Mouse (Mus musculus): ENCODE results near the gene Wdr83os.
"Not testable (repeated sequence)": the region's sequence is repeated elsewhere in the genome, so short reads cannot be mapped to it uniquely, and the experiment has no call there.

Wdr83os gene

DNA sequence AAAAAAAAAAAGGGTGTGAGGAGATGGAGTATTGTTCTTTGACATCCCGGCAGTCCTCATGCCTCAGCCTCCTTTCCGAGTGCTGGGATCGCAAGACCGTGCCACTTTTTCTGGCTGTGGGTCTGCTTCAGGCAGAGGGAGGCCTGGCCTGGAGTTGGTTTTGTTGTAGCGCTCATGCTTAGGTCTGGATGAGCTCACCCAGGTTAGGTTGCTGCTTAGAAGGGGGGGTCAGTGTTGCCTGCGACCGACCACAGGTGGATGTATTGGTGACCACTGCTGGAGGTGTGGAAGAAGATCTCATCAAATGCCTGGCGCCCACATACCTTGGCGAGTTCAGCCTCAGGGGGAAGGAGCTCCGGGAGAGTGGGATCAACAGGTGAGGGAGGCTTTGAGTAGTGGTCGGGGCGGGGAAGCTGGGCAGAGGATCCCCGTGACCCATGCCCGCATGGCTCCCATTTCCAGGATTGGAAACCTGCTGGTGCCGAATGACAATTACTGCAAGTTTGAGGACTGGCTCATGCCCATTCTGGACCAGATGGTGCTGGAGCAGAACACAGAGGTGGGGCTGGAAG is 7.4 kb upstream of the Wdr83os start:
- peak; percentile 49 for DNase-seq

DNA sequence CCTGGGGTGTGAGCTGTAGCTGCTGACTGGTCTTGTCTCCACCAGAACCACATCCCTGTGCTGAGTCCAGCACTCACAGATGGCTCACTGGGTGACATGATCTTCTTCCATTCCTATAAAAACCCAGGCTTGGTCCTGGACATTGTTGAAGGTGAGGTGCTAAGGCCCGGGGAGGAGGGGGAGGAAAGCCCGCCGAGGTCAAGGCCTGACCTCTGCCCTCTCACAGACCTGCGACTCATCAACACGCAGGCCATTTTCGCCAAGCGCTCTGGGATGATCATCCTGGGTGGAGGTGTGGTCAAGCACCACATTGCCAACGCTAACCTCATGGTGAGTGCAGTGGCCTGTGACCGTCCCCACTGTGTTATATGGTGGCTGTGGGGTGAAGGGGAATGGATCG is 6.4 kb upstream of the Wdr83os start:
- DNase-seq = peak; percentile 40

DNA sequence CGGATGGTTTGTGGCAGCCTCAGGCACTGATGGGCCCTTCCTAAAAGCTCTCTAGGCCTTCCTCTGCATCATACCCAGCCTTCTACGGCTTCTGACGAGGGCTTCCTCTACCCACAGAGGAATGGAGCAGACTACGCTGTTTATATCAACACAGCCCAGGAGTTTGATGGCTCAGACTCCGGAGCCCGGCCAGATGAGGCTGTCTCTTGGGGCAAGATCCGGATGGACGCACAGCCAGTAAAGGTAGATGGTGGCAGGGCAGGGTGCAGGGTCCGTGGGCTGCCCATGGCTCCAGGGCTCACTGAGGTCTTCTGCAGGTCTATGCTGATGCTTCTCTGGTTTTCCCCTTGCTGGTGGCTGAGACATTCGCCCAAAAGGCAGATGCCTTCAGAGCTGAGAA is 5.9 kb upstream of the Wdr83os start:
- DNase-seq = peak; percentile 23

DNA sequence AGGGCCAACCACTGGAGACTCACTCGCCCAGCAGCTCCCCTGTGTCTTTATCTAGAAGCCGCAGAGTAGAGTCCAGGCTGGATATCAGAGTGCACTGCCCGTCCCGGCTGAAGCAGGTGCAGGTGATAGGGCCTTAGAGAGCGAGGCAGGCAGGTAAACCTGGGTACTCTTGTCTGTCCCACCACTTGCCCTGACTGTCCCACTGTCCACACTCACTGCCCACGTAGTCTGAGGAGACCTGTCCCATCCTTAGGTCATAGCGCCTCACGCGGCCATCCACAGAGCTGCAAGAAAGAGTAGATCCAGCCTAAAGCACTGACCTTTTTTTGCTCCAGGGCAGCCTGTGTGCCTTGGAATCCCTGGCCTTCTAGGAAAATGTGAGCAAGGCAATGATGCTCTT is 4.5 kb upstream of the Wdr83os start:
- peak; percentile 58 for DNase-seq

DNA sequence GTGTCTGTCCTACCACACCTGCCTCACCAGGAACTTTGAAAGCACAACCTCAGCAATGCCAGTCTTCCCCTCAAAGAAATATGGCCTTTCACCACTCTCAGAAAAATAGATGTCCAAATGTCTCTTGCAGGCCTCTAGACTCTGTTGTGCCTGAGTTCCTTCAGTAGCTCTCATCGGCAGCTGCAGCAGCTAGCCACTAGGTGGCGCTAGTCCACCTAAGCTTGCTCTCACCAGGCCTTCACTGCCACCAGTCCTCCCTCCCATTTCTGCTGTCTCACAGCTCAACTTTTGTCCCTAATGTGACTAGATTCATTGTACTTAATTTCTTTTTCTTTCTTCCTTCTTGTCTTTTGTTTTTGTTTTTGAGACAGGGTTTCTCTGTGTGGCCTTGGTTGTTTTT is 3.5 kb upstream of the Wdr83os start:
- peak; percentile 83 for DNase-seq

DNA sequence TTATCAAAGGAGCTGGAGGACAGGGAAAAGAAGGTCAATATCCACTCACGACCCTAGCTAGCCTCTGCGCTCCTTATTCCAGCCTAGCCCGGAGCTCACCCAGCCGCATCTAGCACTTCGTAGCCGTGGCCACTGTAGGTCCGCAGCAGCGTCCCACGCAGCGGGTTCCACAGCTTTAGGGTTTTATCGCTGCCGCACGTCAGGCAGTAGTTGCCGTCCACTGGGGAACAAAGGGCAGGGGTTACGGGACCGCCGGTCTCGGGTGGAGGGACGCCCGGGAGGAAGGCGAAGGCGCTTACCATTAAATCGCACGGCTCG is 367 bp upstream of the Wdr83os start:
- no peak for DNase-seq

DNA sequence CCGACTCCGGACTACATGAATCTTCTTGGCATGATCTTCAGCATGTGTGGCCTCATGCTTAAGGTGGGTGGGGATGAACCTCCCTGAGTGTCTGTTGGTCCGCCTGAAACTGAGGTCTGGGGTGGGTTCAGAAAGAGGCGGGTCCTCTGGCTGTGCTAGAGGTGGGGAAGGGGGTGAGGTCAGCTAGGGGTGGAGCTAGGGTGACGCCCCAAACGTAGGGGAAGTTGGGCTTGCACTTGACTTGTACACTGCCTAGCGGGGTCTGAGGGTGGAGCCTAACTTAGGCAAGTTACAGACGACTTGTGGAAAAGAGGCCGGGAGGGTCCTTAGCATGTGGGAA is 646 bp downstream of the Wdr83os start, which contains the start of gene Wdr83:
Gene Wdr83 (minus strand): TSS at position 91 of the 340 bp plus-strand sequence.
- DNase-seq = no peak

DNA sequence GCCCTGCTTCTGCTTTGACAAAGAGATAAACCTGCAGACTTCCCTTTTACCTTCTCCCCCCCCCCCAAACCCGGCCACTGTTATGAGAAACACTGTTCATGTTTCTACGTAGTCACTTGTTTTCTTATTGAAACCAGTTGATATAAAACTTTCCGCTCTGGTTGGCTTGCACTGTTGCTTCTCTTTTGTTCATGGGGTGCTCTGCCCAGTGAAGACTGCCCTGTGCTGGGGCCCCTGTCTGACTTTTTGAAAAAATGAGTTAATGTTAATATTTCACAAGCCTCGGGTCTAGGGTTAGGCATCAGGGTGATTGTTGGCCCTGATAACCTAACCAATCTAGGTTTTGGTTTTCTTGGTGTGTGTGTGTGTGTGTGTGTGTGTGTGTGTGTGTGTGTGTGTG is 1.6 kb downstream of the Wdr83os start:
- not testable (repeated sequence) for DNase-seq

DNA sequence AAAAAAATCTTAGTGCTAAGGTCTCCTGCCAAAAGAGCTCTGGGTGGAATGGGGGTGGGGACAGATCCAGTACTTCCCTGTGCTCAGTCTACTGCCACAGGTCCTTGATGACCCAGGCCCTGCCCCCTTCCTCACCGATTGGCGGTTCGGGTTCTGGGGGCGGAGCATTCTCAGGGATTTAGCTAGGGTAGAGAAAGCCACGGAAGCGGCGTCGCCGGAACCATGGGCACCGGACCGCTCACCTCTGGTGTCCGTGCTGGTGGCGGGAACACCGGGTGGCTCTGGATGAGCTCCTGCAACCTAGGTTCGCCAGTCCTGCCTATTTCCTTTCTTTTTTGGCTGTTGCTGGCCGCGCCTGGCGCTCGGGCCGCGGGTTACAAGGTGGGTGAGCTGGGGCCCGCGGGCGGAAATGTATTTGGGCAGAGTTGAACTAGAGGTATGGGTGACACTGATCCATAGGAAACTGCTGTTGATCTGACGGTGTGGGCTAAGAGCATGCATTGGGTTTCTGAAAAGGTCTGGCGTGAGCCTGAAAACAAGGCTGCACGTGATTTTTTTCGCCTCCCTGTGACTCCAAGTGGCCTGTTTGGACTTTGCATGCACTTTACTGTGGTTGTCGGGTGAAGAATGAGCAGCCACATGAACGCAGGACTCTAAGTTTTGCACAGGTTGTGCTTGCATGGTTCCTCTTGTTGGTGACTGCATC is 2.7 kb downstream of the Wdr83os start, which contains the start of gene Man2b1:
Gene Man2b1 (plus strand): TSS at position 163 of the 706 bp plus-strand sequence.
- DNase-seq = peak; percentile 88

DNA sequence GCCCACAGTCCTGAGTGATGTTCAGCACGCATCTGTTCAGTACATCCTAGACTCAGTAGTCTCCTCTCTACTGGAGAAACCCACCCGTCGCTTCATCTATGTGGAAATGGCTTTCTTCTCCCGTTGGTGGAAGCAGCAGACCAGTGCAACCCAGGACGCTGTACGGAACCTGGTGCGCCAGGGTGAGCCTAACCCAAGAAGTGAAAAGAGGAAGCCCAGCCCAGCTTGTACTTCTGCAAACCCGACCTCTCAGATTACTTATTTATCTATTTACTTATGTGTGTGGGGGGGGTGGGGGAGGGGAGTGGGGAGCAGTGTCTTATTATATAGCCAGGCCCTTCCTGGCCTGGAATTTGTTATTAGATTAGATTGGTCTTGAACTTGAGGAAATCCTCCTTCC is 4.1 kb downstream of the Wdr83os start:
- DNase-seq = no peak

DNA sequence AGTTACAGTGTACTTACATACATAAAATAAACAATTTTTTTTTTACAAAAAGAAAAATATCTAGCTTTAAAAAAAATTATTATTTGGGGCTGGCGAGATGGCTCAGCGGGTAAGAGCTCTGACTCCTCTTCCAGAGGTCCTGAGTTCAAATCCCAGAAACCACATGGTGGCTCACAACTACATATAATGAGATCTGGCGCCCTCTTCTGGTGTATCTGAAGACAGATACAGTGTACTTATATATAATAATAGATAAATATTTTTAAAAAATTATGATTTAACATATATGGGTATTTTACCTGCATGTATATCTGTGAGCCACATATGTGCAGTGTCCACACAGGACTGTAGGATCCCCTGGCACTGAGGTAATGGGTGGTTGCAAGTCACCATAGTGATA is 5.7 kb downstream of the Wdr83os start:
- DNase-seq = no peak

DNA sequence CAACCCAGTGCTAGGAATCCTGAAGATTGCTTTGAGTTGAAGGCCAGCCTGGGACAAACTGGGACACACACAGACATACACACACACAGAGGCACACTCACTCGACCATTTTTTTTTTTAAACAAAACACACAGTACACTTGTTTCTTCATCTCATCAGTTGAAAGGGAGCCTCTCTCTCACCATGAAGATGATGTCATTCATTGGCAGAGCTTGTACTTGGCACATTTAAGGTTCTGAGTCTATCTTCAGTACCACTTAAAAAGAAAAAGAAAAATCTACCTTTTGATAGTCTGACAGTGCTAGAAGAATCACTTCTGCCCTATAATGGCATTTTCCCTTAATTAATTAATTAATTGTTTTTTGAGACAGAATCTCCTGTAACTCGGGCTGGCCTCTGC is 8.2 kb downstream of the Wdr83os start:
- no peak for DNase-seq

DNA sequence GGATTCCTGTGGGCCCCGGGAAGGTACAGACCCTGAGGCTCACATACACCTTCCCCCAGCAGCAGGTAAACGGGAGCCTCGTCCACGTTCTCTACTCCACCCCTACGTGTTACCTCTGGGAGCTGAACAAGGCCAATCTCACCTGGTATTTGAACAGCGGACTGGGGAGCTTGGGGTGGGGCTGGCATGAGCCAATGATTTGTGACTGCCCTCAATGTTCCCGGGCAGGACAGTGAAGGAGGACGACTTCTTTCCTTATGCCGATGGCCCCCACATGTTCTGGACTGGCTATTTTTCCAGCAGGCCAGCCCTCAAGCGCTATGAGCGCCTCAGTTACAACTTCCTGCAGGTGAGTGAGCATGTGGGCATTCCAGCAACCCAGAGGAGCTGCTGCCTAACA is 10.3 kb downstream of the Wdr83os start:
- no peak for DNase-seq

DNA sequence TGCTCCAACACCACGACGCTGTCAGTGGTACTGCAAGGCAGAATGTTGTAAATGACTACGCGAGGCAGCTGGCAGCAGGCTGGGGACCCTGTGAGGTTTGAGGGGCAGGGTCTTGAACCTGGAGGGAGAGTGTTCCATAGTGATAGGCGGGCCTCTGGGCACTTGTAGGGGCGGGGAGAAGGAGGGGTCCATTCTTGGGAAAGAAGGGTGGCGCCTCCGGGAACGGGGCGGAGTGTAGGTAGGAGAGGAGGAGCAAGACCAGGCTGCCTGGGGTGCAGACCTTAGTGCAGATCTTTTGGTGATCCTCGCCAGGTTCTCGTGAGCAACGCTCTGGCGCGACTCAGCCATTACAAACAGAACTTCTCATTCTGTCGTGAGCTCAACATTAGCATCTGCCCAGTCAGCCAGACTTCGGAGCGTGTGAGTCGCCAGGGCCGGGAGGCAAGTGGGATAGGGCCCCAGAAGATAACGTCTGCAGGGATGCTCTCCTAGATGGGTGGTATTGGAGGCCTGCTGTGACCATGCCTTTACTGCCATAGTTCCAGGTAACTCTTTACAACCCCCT is 11.1 kb downstream of the Wdr83os start:
- DNase-seq = no peak

DNA sequence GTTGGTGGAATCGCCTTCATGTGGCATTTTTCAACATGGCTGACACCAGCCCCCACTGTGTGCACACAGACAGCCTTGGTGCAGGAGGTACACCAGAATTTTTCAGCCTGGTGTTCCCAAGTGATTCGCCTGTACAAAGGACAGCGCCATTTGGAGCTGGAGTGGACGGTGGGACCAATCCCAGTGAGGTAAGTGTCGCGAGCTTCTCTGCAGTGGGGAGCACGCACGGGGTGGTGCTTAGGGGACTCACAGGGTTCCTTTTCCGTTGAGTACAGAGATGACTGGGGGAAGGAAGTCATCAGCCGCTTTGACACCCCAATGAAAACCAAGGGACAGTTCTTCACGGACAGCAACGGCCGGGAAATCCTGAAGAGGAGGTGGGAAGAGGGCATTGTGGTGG is 14.5 kb downstream of the Wdr83os start:
- DNase-seq = no peak

DNA sequence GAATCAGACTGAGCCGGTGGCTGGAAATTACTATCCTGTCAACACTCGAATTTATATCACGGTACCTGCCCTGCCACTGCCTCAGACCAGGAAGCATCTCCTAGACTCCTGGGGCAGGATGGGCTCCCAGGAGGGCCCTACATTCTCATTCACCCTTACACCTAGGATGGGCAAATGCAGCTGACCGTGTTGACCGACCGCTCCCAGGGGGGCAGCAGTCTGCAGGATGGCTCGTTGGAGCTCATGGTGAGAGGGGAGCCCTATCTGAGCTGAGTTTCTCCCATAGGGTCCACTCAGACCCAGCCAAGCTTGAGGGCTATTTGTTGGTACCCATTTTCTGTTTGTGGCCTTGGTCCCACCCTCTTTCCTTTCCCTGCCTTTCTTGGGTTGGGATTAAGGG is 15.0 kb downstream of the Wdr83os start:
- no peak for DNase-seq

DNA sequence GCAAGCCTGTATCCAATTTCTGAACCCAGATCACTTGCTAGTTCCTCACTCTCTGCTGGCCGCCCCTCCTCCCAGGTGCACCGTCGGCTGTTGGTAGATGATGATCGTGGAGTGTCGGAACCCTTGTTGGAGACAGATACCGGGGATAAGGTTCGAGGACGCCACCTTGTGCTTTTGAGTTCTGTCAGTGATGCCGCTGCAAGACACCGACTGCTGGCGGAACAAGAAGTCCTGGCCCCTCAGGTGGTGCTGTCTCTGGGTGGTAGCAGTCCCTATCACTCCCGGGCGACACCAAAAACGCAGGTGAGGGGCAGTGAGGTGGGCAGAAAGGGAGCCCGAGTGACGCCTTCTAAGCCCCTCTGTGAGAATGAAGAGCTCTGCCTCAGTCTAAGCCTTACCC is 15.7 kb downstream of the Wdr83os start:
- DNase-seq = no peak

DNA sequence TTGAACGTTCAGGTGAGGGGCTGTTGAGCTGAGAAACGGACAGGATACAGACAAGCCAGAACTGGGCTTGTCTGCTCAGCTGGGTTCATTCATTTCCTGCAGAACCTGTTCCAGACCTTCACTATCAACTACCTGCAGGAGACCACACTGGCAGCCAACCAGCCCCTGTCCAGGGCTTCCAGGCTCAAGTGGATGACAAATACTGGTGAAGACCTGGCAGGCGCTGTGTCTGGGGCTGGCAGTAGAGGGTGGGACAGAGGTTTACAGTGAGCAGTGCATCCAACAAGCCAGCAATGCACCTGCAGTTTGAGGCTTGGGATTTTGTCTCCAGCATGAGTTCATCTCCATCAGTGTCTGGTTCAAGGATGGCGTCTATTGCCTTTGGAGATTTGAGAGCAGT is 16.3 kb downstream of the Wdr83os start:
- no peak for DNase-seq

DNA sequence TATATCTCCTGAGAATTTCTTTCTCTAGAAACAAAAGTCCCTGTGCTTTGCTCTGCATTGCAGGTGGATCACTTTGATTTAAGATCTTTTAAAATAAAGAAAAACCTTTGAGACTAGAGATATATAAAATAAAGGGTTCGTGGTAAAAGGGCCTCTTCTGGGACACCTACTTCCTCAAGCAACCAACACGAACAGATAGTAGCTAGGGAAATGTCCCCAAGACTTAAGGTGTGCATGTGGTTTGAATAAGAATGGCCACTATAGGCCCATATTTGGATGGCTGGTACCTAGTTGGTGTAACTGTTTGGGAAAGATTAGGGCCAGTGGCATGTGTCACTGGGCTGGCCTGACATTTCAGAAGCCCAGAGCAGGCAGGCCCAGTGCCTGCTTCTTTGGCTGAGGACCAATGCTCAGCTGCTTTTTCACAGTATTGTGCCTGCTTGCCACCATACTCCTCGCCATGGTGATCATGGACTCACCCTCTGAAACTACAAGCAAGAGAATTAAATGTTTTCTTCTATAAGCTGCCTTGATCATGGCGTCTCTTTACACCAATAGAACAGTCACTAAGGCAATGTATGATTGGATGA is 19.6 kb downstream of the Wdr83os start:
- DNase-seq = no peak

DNA sequence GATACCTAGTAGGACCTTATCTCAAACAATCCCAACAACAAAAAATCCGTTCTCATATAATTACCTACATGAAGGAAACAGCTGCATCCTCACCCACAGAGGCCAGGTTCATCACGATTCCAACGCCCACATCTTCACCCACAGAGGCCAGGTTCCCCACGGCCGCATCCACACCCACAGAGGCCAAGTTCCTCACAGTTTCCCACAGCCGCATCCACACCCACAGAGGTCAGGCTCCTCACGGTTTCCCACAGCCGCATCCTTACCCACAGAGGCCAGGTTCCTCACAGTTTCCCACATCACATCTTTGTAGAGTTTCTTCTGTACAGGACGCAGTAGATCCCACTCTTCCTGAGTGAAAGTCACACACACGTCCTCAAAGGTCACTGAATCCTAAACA is 32.7 kb downstream of the Wdr83os start:
- no peak for DNase-seq

DNA sequence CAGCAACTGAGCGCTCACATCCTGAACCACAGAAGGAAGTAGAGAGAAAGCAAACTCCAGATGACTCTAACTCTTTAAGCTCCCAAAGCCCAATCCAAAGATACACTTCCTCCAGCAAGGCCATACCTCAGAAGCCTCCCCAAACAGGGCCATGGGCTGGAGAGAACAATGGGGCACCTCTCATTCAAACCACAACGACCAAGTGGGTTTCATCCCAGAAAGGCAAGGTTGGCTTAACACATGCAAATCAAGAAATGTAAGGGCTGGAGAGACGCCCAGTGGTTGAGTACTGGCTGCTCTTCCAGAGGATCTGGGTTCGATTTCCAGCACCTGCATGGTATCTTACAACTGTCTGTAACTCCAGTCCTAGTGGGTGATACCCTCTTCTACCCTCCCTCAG is 35.0 kb downstream of the Wdr83os start:
- DNase-seq = no peak

DNA sequence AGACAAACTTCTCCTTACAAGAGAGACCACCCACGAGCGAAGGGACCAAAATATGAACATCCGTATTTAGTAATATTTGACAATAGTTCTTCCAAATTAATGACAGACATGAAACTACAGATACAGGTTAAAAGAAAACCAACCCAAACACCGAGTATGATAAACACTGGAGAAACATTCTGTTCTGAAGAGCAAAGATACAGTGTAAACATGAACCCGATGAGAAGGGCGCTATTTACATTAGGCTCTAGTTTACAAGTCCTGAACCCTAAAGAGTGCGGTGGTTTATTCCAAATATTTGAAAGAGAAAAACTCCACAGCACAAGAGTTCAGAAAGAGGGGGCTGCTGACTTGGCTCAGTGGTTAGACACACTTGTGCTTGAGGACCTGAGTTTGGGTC is 36.4 kb downstream of the Wdr83os start:
- no peak for DNase-seq

DNA sequence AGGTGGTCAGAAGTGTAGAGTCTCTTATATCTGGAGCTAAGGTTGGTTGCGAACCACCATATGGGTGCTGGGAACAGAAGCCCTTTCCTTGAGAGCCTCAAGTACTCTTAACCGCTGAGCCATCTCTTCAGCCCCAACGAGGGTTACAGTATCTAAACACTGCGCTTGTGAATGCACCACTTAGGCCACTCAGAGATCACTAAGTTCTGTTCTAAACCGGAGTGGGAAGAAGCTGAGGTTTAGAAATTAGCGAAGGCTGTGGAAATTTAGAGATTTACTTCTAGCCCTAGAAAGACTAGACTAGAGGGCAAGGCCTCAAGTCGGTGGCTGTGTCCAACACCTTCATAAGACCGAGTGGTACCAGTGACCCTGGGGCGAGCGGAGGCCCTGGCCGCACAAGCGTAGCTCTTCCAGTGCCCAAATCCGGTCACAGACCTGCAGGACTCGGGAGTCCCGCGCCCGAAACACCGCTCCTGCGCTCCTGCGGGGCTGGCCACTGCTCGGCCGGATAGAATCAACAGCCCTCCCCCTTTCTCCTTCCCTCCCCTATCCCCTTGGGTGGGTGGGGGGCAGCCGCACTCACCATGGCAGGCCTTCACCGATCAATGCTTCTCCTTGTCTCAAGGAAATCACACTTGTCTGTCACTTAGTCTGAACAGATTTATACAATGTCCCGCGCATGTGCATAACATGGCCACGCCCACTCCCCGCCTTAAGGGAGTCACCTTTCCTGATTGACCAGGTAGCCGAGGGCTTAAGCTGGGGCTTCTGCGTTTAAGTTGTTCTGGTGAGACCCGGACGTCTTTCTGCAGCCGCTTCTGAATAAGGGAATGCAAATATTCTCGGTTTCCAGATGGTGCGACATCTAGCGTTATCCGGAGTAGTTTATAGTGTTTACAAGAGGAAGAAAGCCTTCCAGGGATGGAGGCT is 38.8 kb downstream of the Wdr83os start:
- DNase-seq = peak; percentile 92
